Mouse (Mus musculus): Measurements from ENCODE around the gene Rcan2. TPM values are rescaled to one million over a fixed set of nuclear protein-coding genes. Genes with fewer than 3 reads are reported as not detected.
A peak's percentile ranks its signal among the peaks of the same experiment; 100 is the strongest.

The Rcan2 gene
- total and polyA plus RNA-seq, 2 experiments from 2014 or later, result 50.0 to 69.8 TPM

- Histone ChIP-seq H3K4me3 (ENCODE audit: low read depth, low read length) (no peak overlapping the region), H3K4me2 (ENCODE audit: low read depth) (no peak overlapping the region), H3K27ac (ENCODE audit: low read depth, low read length) (0 out of 2 replicates have a peak overlapping the region, but pooled peaks have one; percentile 35), H3K9me3 (ENCODE audit: low read length) (no peaks in the 10 kb centered on the region), H3K27me3 (ENCODE audit: insufficient read depth, low read length) (no peaks in the 10 kb centered on the region), H3K4me1 (ENCODE audit: insufficient read depth) (peaks cover 5% of the 10 kb centered on the region; the same call in 1 of the 2 replicates), H3K36me3 (ENCODE audit: insufficient read depth) (no peaks in the 10 kb centered on the region), H3K9ac (no peak overlapping the region)
- ATAC-seq (no peak; the same call in 1 of the 2 replicates), DNase-seq (peak; percentile 23)
- 55% methylated on average over 5 of the region's 5 CpGs for WGBS
- no peak for TF ChIP-seq CTCF (IDR thresholded peaks at IDR 0.05; ENCODE audit: low read depth)
These were observed 188.3 kb downstream of the Rcan2 start for GRCm38 (mm10) chr17:43989334-43989945.

GRCm38 (mm10) chr17:43990957-43991383 lies 189.8 kb downstream of the Rcan2 start:
- no peak for TF ChIP-seq CTCF (IDR thresholded peaks at IDR 0.05; ENCODE audit: low read depth)
- H3K36me3 ChIP-seq (ENCODE audit: insufficient read depth), result no peaks in the 10 kb centered on the region
- H3K4me2 ChIP-seq (ENCODE audit: low read depth), result no peak overlapping the region
- peak; percentile 37 for DNase-seq
- H3K9ac ChIP-seq, result no peak overlapping the region
- no peaks in the 10 kb centered on the region for H3K27me3 ChIP-seq (ENCODE audit: insufficient read depth, low read length)
- WGBS, result 54% methylated on average over 10 of the region's 10 CpGs
- peaks cover 5% of the 10 kb centered on the region; the same call in 1 of the 2 replicates for H3K4me1 ChIP-seq (ENCODE audit: insufficient read depth)
- no peak overlapping the region for H3K27ac ChIP-seq (ENCODE audit: low read depth, low read length)
- ATAC-seq, result peak; percentile 64
- no peak overlapping the region for H3K4me3 ChIP-seq (ENCODE audit: low read depth, low read length)
- H3K9me3 ChIP-seq (ENCODE audit: low read length), result no peaks in the 10 kb centered on the region

GRCm38 (mm10) chr17:43994080-43994479 lies 192.9 kb downstream of the Rcan2 start:
- Histone ChIP-seq H3K36me3 (ENCODE audit: insufficient read depth) (no peaks in the 10 kb centered on the region), H3K4me3 (ENCODE audit: low read depth, low read length) (no peak overlapping the region), H3K9ac (no peak overlapping the region), H3K4me1 (ENCODE audit: insufficient read depth) (peaks cover 5% of the 10 kb centered on the region; the same call in 1 of the 2 replicates), H3K4me2 (ENCODE audit: low read depth) (no peak overlapping the region), H3K27ac (ENCODE audit: low read depth, low read length) (no peak overlapping the region), H3K27me3 (ENCODE audit: insufficient read depth, low read length) (no peaks in the 10 kb centered on the region), H3K9me3 (ENCODE audit: low read length) (no peaks in the 10 kb centered on the region)
- no peak for TF ChIP-seq CTCF (IDR thresholded peaks at IDR 0.05; ENCODE audit: low read depth)
- DNase-seq (no peak), ATAC-seq (no peak)
- WGBS, result 40% methylated on average over 4 of the region's 4 CpGs

- 81% methylated on average over 7 of the region's 7 CpGs for WGBS
- no peak for ATAC-seq
- Histone ChIP-seq H3K4me3 (ENCODE audit: low read depth, low read length) (no peak overlapping the region), H3K4me1 (ENCODE audit: insufficient read depth) (no peaks in the 10 kb centered on the region), H3K27me3 (ENCODE audit: insufficient read depth, low read length) (no peaks in the 10 kb centered on the region), H3K27ac (ENCODE audit: low read depth, low read length) (no peak overlapping the region), H3K9ac (no peak overlapping the region), H3K36me3 (ENCODE audit: insufficient read depth) (no peaks in the 10 kb centered on the region), H3K4me2 (ENCODE audit: low read depth) (no peak overlapping the region), H3K9me3 (ENCODE audit: low read length) (no peaks in the 10 kb centered on the region)
- peak; percentile 29 for DNase-seq
- no peak for TF ChIP-seq CTCF (IDR thresholded peaks at IDR 0.05; ENCODE audit: low read depth)
These were observed 196.4 kb downstream of the Rcan2 start for GRCm38 (mm10) chr17:43997514-43997913.

- Histone ChIP-seq H3K9ac (no peak overlapping the region), H3K4me2 (ENCODE audit: low read depth) (no peak overlapping the region), H3K9me3 (ENCODE audit: low read length) (no peaks in the 10 kb centered on the region), H3K4me3 (ENCODE audit: low read depth, low read length) (no peak overlapping the region), H3K27me3 (ENCODE audit: insufficient read depth, low read length) (no peaks in the 10 kb centered on the region), H3K4me1 (ENCODE audit: insufficient read depth) (no peaks in the 10 kb centered on the region), H3K36me3 (ENCODE audit: insufficient read depth) (no peaks in the 10 kb centered on the region), H3K27ac (ENCODE audit: low read depth, low read length) (no peak overlapping the region)
- TF ChIP-seq CTCF (IDR thresholded peaks at IDR 0.05; ENCODE audit: low read depth), result no peak
- WGBS, result 97% methylated on average over 6 of the region's 6 CpGs
- DNase-seq (no peak), ATAC-seq (no peak)
These were observed 196.9 kb downstream of the Rcan2 start for GRCm38 (mm10) chr17:43998095-43998494.

- Histone ChIP-seq H3K27me3 (ENCODE audit: insufficient read depth, low read length) (no peaks in the 10 kb centered on the region), H3K36me3 (ENCODE audit: insufficient read depth) (no peaks in the 10 kb centered on the region), H3K9me3 (ENCODE audit: low read length) (no peaks in the 10 kb centered on the region), H3K4me3 (ENCODE audit: low read depth, low read length) (no peak overlapping the region), H3K27ac (ENCODE audit: low read depth, low read length) (no peak overlapping the region), H3K4me1 (ENCODE audit: insufficient read depth) (no peaks in the 10 kb centered on the region), H3K4me2 (ENCODE audit: low read depth) (no peak overlapping the region), H3K9ac (no peak overlapping the region)
- no peak for TF ChIP-seq CTCF (IDR thresholded peaks at IDR 0.05; ENCODE audit: low read depth)
- DNase-seq (no peak), ATAC-seq (no peak)
- 84% methylated on average over 2 of the region's 2 CpGs for WGBS
These were observed 203.2 kb downstream of the Rcan2 start for GRCm38 (mm10) chr17:44004401-44004800.

- Histone ChIP-seq H3K9ac (no peak overlapping the region), H3K4me3 (ENCODE audit: low read depth, low read length) (no peak overlapping the region), H3K27ac (ENCODE audit: low read depth, low read length) (no peak overlapping the region), H3K9me3 (ENCODE audit: low read length) (no peaks in the 10 kb centered on the region), H3K4me1 (ENCODE audit: insufficient read depth) (no peaks in the 10 kb centered on the region), H3K36me3 (ENCODE audit: insufficient read depth) (no peaks in the 10 kb centered on the region), H3K4me2 (ENCODE audit: low read depth) (no peak overlapping the region), H3K27me3 (ENCODE audit: insufficient read depth, low read length) (no peaks in the 10 kb centered on the region)
- ATAC-seq, result no peak
- no peak for TF ChIP-seq CTCF (IDR thresholded peaks at IDR 0.05; ENCODE audit: low read depth)
- no peak for DNase-seq
- 95% methylated on average over 2 of the region's 2 CpGs for WGBS
These were observed 206.3 kb downstream of the Rcan2 start for GRCm38 (mm10) chr17:44007411-44007810.
